ENCODE assay signal across 13 mouse cellular contexts in genomic region chr13:83481310-83481709, GRCm38 (mm10). TPM values are rescaled to one million over a fixed set of nuclear protein-coding genes. Genes with fewer than 3 reads are reported as not detected.
A peak's percentile ranks its signal among the peaks of the same experiment; 100 is the strongest.
DNase-seq lines count a peak whose midpoint lies in the region; ATAC-seq lines count a peak whose summit lies in the region.
"Had no signal": no experiment of that assay in that cellular context is flagged by ENCODE, and none has a peak within 500 bp of the region (broad histone marks: within the 10 kb centered on the region; RNA-seq: fewer than 3 reads in every experiment).

No protein-coding gene starts in this region.

- no peak overlapping the region for H3K4me2 ChIP-seq in embryonic facial prominence, embryonic 14.5 days (ENCODE audit: low read depth, low read length)

- no peak overlapping the region for H3K4me3 ChIP-seq in embryonic facial prominence, embryonic 14.5 days (ENCODE audit: low read depth, low read length)
- no peak overlapping the region for H3K4me3 ChIP-seq in embryonic facial prominence, embryonic 10.5 days
- H3K4me3 ChIP-seq: megakaryocyte, embryonic 14.5 days had no signal

- no peaks in the 10 kb centered on the region for H3K9me3 ChIP-seq in embryonic facial prominence, embryonic 14.5 days (ENCODE audit: control insufficient read depth, low read length)
- no peaks in the 10 kb centered on the region for H3K9me3 ChIP-seq in embryonic facial prominence, embryonic 10.5 days
- H3K9me3 ChIP-seq: megakaryocyte, embryonic 14.5 days had no signal

- no peak for ATAC-seq in embryonic facial prominence, embryonic 14.5 days (ENCODE audit: low read depth)

- no peak overlapping the region for H3K9ac ChIP-seq in embryonic facial prominence, embryonic 14.5 days (ENCODE audit: low read depth, low read length)

- peak; percentile 57 for DNase-seq in embryonic facial prominence, embryonic 14.5 days (ENCODE audit: low spot score)
- DNase-seq in embryonic facial prominence, embryonic 10.5 days (ENCODE audit: low spot score): no peak
- peak; percentile 2 to 10 for DNase-seq in layer of hippocampus, adult 18-20 months (ENCODE audit: low spot score in 2 of 2)
- no peak for DNase-seq in layer of hippocampus, adult 9-10 months (ENCODE audit: low spot score)
- peak; percentile 62 for DNase-seq in brain, embryonic 18.5 days (ENCODE audit: low read depth, low spot score)
- DNase-seq in heart, postnatal 4 days: peak; percentile 13
- DNase-seq in thymus, postnatal 10 days (ENCODE audit: low spot score in 2 of 2): no peak
- no peak for DNase-seq in urinary bladder, postnatal 10 days (ENCODE audit: low spot score)
- DNase-seq: gastrocnemius, postnatal 36 days; thymus, adult 2 months had no signal

- no peak overlapping the region for H3K27ac ChIP-seq in embryonic facial prominence, embryonic 14.5 days (replicated peaks; ENCODE audit: low read depth, low read length)
- no peak overlapping the region for H3K27ac ChIP-seq in embryonic facial prominence, embryonic 10.5 days (replicated peaks)
- H3K27ac ChIP-seq: kidney, postnatal 0 days had no signal

- H3K4me1 ChIP-seq in embryonic facial prominence, embryonic 14.5 days (ENCODE audit: control insufficient read depth, insufficient read depth, low read length): 0 out of 2 replicates have a peak, but pooled peaks cover 4% of the 10 kb centered on the region
- no peaks in the 10 kb centered on the region for H3K4me1 ChIP-seq in embryonic facial prominence, embryonic 10.5 days

- no peaks in the 10 kb centered on the region for H3K36me3 ChIP-seq in embryonic facial prominence, embryonic 14.5 days (ENCODE audit: control insufficient read depth, insufficient read depth, low read length)
- no peaks in the 10 kb centered on the region for H3K36me3 ChIP-seq in embryonic facial prominence, embryonic 10.5 days (replicated peaks)

- no peaks in the 10 kb centered on the region for H3K27me3 ChIP-seq in embryonic facial prominence, embryonic 14.5 days (replicated peaks; ENCODE audit: control insufficient read depth, insufficient read depth, low read length)
- no peaks in the 10 kb centered on the region for H3K27me3 ChIP-seq in embryonic facial prominence, embryonic 10.5 days (replicated peaks; ENCODE audit: low read depth, poor library complexity, severe bottlenecking)
- H3K27me3 ChIP-seq: megakaryocyte, embryonic 14.5 days had no signal

- WGBS in embryonic facial prominence, embryonic 14.5 days: 60% methylated on average over 7 of the region's 7 CpGs
- 78% methylated on average over 7 of the region's 7 CpGs for WGBS in embryonic facial prominence, embryonic 10.5 days

RNA-seq across cellular contexts. Expression of gene Mef2c, which starts 22.5 kb away (rescaled TPM):
- polyA plus RNA-seq in embryonic facial prominence, embryonic 14.5 days (2014; fragmentation: Nextera tagmentation; extraction: Ambion mirVana): 195 and 224 TPM in 2 replicates
- 17.9 and 18.1 TPM in 2 replicates for polyA plus RNA-seq in embryonic facial prominence, embryonic 10.5 days (2016; fragmentation: Nextera tagmentation; extraction: Ambion mirVana)
- total RNA-seq in layer of hippocampus, adult 18-20 months (2021): 100 to 1,000 TPM; 112 to 119 TPM
- total RNA-seq in heart, postnatal 4 days (2021): 100 to 1,000 TPM; 108 to 116 TPM
- total RNA-seq: MEL had no signal

Comparison
In these comparisons a context has a peak if more than half of its experiments do, and no peak if none do; other contexts are left out.
1. DNase-seq: peak in embryonic facial prominence, embryonic 14.5 days (single experiment), layer of hippocampus, adult 18-20 months (2 of 2), brain, embryonic 18.5 days (single experiment) and heart, postnatal 4 days (single experiment); none in embryonic facial prominence, embryonic 10.5 days (single experiment), layer of hippocampus, adult 9-10 months (single experiment), thymus, postnatal 10 days (0 of 2) and urinary bladder, postnatal 10 days (single experiment).